Mouse (Mus musculus) forebrain, embryonic 16.5 days (tissue): ENCODE results near the gene Tcte1. TPM values are rescaled to one million over a fixed set of nuclear protein-coding genes. Genes with fewer than 3 reads are reported as not detected.

Experiments used
- polyA plus RNA-seq: library from polyadenylated mRNA; unstranded; fragments of >200 nt; fragmentation: Nextera tagmentation; extraction: Ambion mirVana; gene quantifications from 2 replicates; pipeline ENCODE4 v1.2.1, GENCODE M21; 2015

Tcte1 gene
- polyA plus RNA-seq, 1 experiment from 2014 or later: 4.7 TPM

Other genes with a start within 250 kb of the Tcte1 start
- gene Cdc5l, start 89.7 kb upstream of the Tcte1 start, polyA plus RNA-seq: 68.3 and 72.6 TPM in 2 replicates
- 1.1 and 1.5 TPM in 2 replicates for gene Spats1, start 48.0 kb upstream of the Tcte1 start, polyA plus RNA-seq
- gene Aars2, start 16.6 kb upstream of the Tcte1 start, polyA plus RNA-seq: 17.6 and 19.1 TPM in 2 replicates
- 37.4 and 41.3 TPM in 2 replicates for gene Tmem151b, start 26.2 kb downstream of the Tcte1 start, polyA plus RNA-seq
- 3.9 and 5.0 TPM in 2 replicates for gene Nfkbie, start 32.3 kb downstream of the Tcte1 start, polyA plus RNA-seq
- 91.5 and 93.3 TPM in 2 replicates for gene Slc35b2, start 40.4 kb downstream of the Tcte1 start, polyA plus RNA-seq
- gene Hsp90ab1, start 49.8 kb downstream of the Tcte1 start, polyA plus RNA-seq: 1,528 and 1,563 TPM in 2 replicates
- gene Slc29a1, start 76.2 kb downstream of the Tcte1 start, polyA plus RNA-seq: 79.7 and 85.1 TPM in 2 replicates
- not detected in 2 replicates for gene Mymx, start 78.7 kb downstream of the Tcte1 start, polyA plus RNA-seq
- 0.85 and 1.5 TPM in 2 replicates for gene Capn11, start 135.9 kb downstream of the Tcte1 start, polyA plus RNA-seq
- gene Mrpl14, start 162.9 kb downstream of the Tcte1 start, polyA plus RNA-seq: 93.4 and 112 TPM in 2 replicates
- gene Tmem63b, start 163.5 kb downstream of the Tcte1 start, polyA plus RNA-seq: 126 and 140 TPM in 2 replicates
- gene 1600014C23Rik, start 210.4 kb downstream of the Tcte1 start, polyA plus RNA-seq: 0.46 TPM in 1 of 2 replicates, not detected in the other